Mouse (Mus musculus): ENCODE measurements around the gene Usp50. TPM values are rescaled to one million over a fixed set of nuclear protein-coding genes. Genes with fewer than 3 reads are reported as not detected.
A peak's percentile ranks its signal among the peaks of the same experiment; 100 is the strongest.

Usp50 gene
- polyA plus RNA-seq, 1 experiment, result 1.4 TPM

DNA sequence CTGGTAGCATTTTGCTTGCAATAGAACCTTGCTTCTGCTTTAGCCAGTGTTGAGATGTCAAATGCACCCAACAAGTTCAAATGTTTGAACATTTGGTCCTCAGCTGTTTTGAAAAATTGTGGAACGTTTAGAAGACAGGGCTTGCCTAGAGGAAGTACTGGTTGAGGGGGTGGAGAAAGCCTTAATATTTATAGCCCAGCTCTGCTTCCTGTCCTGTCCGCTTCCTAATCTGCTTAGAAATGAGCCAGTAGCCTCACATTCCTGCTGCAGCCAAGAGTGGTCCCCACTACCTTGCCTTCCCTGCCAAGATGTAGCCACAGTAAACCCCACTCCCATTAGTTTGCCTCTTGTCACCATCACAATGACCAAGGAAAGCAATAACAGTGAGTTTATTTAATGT is 100.9 kb downstream of the Usp50 start:
- TF ChIP-seq POLR2A (IDR thresholded peaks at IDR 0.05; ENCODE audit: borderline replicate concordance, extremely low read depth, insufficient read depth, insufficient read length, poor library complexity, severe bottlenecking), result no peak
- no peak for TF ChIP-seq CTCF (IDR thresholded peaks at IDR 0.05; ENCODE audit: borderline replicate concordance, extremely low read depth, insufficient read depth, insufficient read length)

DNA sequence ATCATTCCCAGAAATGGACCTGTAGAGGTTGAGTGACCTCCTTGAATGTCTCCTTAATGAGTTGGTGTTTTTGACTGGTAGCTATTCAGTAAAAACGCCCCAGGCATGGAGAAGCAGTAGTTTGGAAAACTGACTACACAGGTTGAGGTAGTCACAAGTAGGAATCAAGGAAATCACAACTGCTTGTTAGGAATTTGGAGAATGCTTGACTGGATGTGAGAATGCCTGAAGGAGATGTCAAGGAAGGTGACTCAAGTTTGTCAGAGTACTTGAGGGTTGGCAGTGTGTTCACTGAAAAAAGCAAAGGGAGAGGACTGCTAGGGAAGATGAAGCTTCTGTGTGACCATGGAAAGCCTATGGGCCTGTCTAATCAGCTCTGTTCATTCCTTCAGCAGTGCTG is 105.9 kb downstream of the Usp50 start:
- no peak for DNase-seq (ENCODE audit: low read depth)
- TF ChIP-seq POLR2A (IDR thresholded peaks at IDR 0.05; ENCODE audit: borderline replicate concordance, extremely low read depth, insufficient read depth, insufficient read length, poor library complexity, severe bottlenecking) (no peak), CTCF (IDR thresholded peaks at IDR 0.05; ENCODE audit: borderline replicate concordance, extremely low read depth, insufficient read depth, insufficient read length) (no peak)

More for the DNA sequence above, 100.9 kb downstream of the Usp50 start:
- no peak for DNase-seq (ENCODE audit: low read depth)

DNA sequence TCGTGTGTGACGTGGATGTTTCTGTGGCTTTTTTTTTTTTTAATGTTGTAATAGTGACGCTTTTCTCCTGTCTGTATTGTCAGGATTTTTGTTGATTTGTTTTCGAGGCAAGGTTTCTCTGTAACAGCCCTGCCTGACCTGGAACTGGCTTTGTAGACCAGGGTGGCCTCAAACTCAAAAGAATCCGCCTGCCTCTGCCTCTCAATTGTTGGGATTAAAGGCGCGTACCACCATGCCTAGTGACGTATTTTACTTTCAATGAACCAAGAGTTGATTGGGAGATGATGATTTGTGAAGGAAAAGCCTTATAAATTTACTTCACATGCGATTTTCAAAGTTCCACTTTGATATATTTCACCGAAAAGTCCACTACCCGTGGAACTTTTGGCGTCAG is 107.2 kb downstream of the Usp50 start, which contains the start of gene Gabpb1:
Gene Gabpb1, minus strand, starts transcription at position 216 of the 394 bp plus-strand sequence.
- no peak for DNase-seq (ENCODE audit: low read depth)
- no peak for TF ChIP-seq CTCF (IDR thresholded peaks at IDR 0.05; ENCODE audit: borderline replicate concordance, extremely low read depth, insufficient read depth, insufficient read length)
- TF ChIP-seq POLR2A (IDR thresholded peaks at IDR 0.05; ENCODE audit: borderline replicate concordance, extremely low read depth, insufficient read depth, insufficient read length, poor library complexity, severe bottlenecking), result no peak

DNA sequence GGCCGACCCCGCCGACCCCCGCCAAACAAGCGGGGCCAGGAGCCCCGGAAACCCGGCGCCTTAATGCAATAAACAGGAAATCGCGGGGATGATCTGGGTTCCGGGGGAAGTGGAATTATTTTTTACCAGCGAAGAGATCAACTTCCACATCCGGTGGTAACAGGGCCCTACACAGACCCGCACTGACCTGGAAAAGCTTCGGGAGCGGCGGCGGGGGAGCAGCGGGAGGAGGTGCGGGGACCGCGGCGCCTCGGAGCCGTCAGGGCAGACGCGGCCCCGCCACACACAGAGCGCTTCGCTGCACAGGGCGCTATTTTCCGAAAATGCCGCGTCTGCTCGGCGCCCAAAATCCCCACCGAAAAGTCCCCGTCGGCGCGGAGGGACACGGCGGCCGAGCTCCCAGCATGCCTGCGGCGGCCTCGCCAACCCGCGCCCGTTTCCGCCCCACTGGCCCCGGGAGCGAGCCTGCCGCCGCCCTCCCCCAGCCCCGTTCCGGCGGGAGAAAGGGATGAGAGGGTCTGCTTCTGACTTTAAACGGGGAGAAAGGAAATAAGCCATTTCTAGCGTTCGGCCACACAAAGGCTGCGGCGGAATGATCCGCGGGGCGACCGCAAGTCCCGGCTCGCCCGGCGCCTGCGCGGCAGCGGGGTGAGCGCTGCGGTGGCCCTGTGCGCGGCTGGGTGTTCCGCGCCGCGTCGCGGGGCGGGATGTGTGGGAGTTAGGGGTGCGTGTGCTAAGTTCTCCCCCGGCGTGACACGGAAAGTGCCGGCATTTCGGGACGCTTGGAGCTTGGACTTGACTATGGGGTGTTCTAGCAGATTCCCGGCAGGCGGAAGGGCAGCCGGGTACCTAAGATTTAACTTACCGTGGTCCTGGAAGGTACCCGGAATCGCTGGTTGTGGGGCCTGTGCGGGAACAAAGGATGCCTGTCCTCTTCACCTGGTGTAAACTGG is 107.8 kb downstream of the Usp50 start:
- TF ChIP-seq CTCF (IDR thresholded peaks at IDR 0.05; ENCODE audit: borderline replicate concordance, extremely low read depth, insufficient read depth, insufficient read length) (no peak), POLR2A (IDR thresholded peaks at IDR 0.05; ENCODE audit: borderline replicate concordance, extremely low read depth, insufficient read depth, insufficient read length, poor library complexity, severe bottlenecking) (peak; percentile 98)
- DNase-seq (ENCODE audit: low read depth), result peak; percentile 97

- peak; percentile 54 for DNase-seq (ENCODE audit: low read depth)
- TF ChIP-seq CTCF (IDR thresholded peaks at IDR 0.05; ENCODE audit: borderline replicate concordance, extremely low read depth, insufficient read depth, insufficient read length) (no peak), POLR2A (IDR thresholded peaks at IDR 0.05; ENCODE audit: borderline replicate concordance, extremely low read depth, insufficient read depth, insufficient read length, poor library complexity, severe bottlenecking) (no peak)
Observed at GRCm38 (mm10) chr2:126674441-126675168, 108.7 kb downstream of the Usp50 start.

- TF ChIP-seq POLR2A (IDR thresholded peaks at IDR 0.05; ENCODE audit: borderline replicate concordance, extremely low read depth, insufficient read depth, insufficient read length, poor library complexity, severe bottlenecking) (no peak), CTCF (IDR thresholded peaks at IDR 0.05; ENCODE audit: borderline replicate concordance, extremely low read depth, insufficient read depth, insufficient read length) (no peak)
- DNase-seq (ENCODE audit: low read depth), result peak; percentile 7
Observed at GRCm38 (mm10) chr2:126673317-126674242, 109.7 kb downstream of the Usp50 start.

- no peak for DNase-seq (ENCODE audit: low read depth)
Observed at GRCm38 (mm10) chr2:126668621-126669252, 114.5 kb downstream of the Usp50 start.

GRCm38 (mm10) chr2:126665984-126666383 is 117.3 kb downstream of the Usp50 start:
- TF ChIP-seq CTCF (IDR thresholded peaks at IDR 0.05; ENCODE audit: borderline replicate concordance, extremely low read depth, insufficient read depth, insufficient read length), result no peak
- TF ChIP-seq POLR2A (IDR thresholded peaks at IDR 0.05; ENCODE audit: borderline replicate concordance, extremely low read depth, insufficient read depth, insufficient read length, poor library complexity, severe bottlenecking), result no peak
- no peak for DNase-seq (ENCODE audit: low read depth)

More at GRCm38 (mm10) chr2:126668621-126669252, 114.5 kb downstream of the Usp50 start:
- TF ChIP-seq POLR2A (IDR thresholded peaks at IDR 0.05; ENCODE audit: borderline replicate concordance, extremely low read depth, insufficient read depth, insufficient read length, poor library complexity, severe bottlenecking) (no peak), CTCF (IDR thresholded peaks at IDR 0.05; ENCODE audit: borderline replicate concordance, extremely low read depth, insufficient read depth, insufficient read length) (no peak)

DNA sequence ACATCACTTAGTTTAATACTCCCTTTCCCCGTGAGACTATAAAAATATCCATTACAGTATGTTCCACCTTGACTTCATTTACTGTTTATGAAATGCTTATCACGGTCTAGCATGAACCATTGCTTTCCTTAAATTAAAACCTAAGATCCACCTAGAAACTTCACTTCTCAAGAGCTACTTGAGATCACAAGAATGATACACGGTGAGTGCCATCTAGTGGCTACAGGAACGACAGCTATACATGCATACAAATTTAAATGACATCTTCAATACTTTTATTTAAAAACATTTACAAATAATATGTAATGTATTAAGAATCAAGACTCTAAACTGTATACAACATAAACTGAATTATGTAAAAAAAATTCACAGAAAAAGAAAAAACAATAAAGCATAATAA is 119.8 kb downstream of the Usp50 start:
- peak; percentile 36; the same call in 1 of the 2 replicates for TF ChIP-seq CTCF (IDR thresholded peaks at IDR 0.05; ENCODE audit: borderline replicate concordance, extremely low read depth, insufficient read depth, insufficient read length)
- no peak for TF ChIP-seq POLR2A (IDR thresholded peaks at IDR 0.05; ENCODE audit: borderline replicate concordance, extremely low read depth, insufficient read depth, insufficient read length, poor library complexity, severe bottlenecking)
- DNase-seq (ENCODE audit: low read depth), result peak; percentile 80

Other genes starting within 250 kb of the Usp50 start
- 9.4 and 10.2 TPM in 2 replicates for gene Slc27a2, start 231.1 kb downstream of the Usp50 start, polyA plus RNA-seq (2012; rRNA removed)
- gene Hdc, start 164.2 kb downstream of the Usp50 start, polyA plus RNA-seq (2012; rRNA removed), result 2.0 and 2.2 TPM in 2 replicates
- gene Gabpb1, start 107.1 kb downstream of the Usp50 start, polyA plus RNA-seq (2012; rRNA removed), result 37.6 and 41.9 TPM in 2 replicates
- gene Usp8, start 76.1 kb downstream of the Usp50 start, polyA plus RNA-seq (2012; rRNA removed), result 28.0 and 28.8 TPM in 2 replicates
- 34.5 and 39.4 TPM in 2 replicates for gene Trpm7, start 92.8 kb upstream of the Usp50 start, polyA plus RNA-seq (2012; rRNA removed)
- gene Sppl2a, start 149.8 kb upstream of the Usp50 start, polyA plus RNA-seq (2012; rRNA removed), result 29.8 and 30.1 TPM in 2 replicates
- gene Ap4e1, start 225.2 kb upstream of the Usp50 start, polyA plus RNA-seq (2012; rRNA removed), result 9.0 and 12.4 TPM in 2 replicates